Mouse (Mus musculus) heart, embryonic 10.5 days (tissue): Measurements from ENCODE around the gene Oxct1. TPM values are rescaled to one million over a fixed set of nuclear protein-coding genes. Genes with fewer than 3 reads are reported as not detected.
A peak's percentile ranks its signal among the peaks of the same experiment; 100 is the strongest.

Experiments
- DNase-seq: peaks from one replicate; pipeline ENCODE4 v3.0.0-alpha.2; 2017; ENCODE audit warnings: low spot score
- H3K27ac ChIP-seq: fragments of 300-500 bp; sonication (generic); 2 replicates; pipeline ENCODE4 v1.5.1; 2016; ENCODE audit warnings: mild to moderate bottlenecking
- H3K27me3 ChIP-seq: fragments of 300-500 bp; sonication (generic); 2 replicates; pipeline ENCODE4 v1.6.1; 2016; ENCODE audit warnings: mild to moderate bottlenecking; ENCODE audit not compliant: poor library complexity, insufficient read depth, severe bottlenecking
- H3K36me3 ChIP-seq: fragments of 300-500 bp; sonication (generic); 2 replicates; pipeline ENCODE4 v1.6.1; 2016; ENCODE audit warnings: mild to moderate bottlenecking, moderate library complexity
- H3K4me1 ChIP-seq: fragments of 300-500 bp; sonication (generic); 2 replicates; pipeline ENCODE4 v1.6.1; 2016; ENCODE audit warnings: mild to moderate bottlenecking
- H3K4me3 ChIP-seq: fragments of 300-500 bp; sonication (generic); 2 replicates; pipeline ENCODE4 v1.5.1; 2016; ENCODE audit warnings: mild to moderate bottlenecking, moderate library complexity
- H3K9me3 ChIP-seq: fragments of 300-500 bp; sonication (generic); 2 replicates; pipeline ENCODE4 v1.6.1; 2016; ENCODE audit warnings: mild to moderate bottlenecking, moderate library complexity
- WGBS: fragments of 180-500 bp; shearing (Covaris S2); methylation state at CpG from one replicate; pipeline ENCODE4 v1.1.7; 2016; 5-methylcytosine and 5-hydroxymethylcytosine counted together
- polyA plus RNA-seq: library from polyadenylated mRNA; unstranded; fragments of >200 nt; fragmentation: Nextera tagmentation; extraction: Ambion mirVana; gene quantifications from 2 replicates; pipeline ENCODE4 v1.2.1, GENCODE M21; 2016

Oxct1 gene
- 159 and 217 TPM in 2 replicates for polyA plus RNA-seq

DNA sequence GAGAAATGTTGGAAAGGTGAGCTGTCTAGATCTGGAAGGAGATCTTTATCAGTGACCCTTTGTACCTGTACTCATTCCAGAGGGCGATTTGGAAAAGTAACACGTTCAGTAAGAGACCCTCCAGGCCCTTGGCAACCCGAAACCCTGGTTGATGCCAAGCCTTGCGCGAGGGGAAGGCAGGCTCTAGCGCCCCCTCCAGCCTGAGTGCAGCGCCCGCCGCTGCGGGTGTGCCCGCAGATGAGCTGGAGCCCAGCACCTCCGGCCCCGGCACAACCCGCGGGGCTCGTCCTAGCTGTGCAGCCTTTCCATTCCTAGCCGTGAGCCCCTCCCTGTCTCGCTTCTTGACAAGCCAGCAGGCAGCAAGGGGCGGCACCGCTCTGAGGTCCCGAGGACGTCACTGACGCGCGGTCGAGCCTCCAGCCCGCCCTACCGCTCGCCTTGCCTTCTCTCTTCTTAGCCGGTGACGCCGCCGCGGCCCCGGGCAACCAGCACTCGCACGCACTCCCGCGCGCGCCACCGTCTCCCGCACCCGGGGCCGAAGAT lies at the start of gene Oxct1:
Gene Oxct1 (plus strand): TSS at position 153 of the 543 bp plus-strand sequence.
- H3K36me3 ChIP-seq, result no peaks in the 10 kb centered on the region
- H3K4me3 ChIP-seq, result peak within 1 kb of the TSS; percentile 85
- no peaks in the 10 kb centered on the region for H3K27me3 ChIP-seq
- peak; percentile 96 for DNase-seq
- 0% methylated on average over 45 of the region's 45 CpGs for WGBS
- H3K27ac ChIP-seq, result peak within 1 kb of the TSS; percentile 96
- peaks cover 19% of the 10 kb centered on the region for H3K4me1 ChIP-seq
- no peaks in the 10 kb centered on the region for H3K9me3 ChIP-seq

- Histone ChIP-seq H3K9me3 (no peaks in the 10 kb centered on the region), H3K27me3 (no peaks in the 10 kb centered on the region), H3K27ac (no peak overlapping the region), H3K4me1 (0 out of 2 replicates have a peak, but pooled peaks cover 8% of the 10 kb centered on the region), H3K4me3 (no peak overlapping the region), H3K36me3 (peaks cover 25% of the 10 kb centered on the region; the same call in 1 of the 2 replicates)
- WGBS, result 94% methylated on average over 2 of the region's 2 CpGs
- no peak for DNase-seq
These were observed 47.9 kb upstream of the Oxct1 start for GRCm38 (mm10) chr15:3978279-3978678.

DNA sequence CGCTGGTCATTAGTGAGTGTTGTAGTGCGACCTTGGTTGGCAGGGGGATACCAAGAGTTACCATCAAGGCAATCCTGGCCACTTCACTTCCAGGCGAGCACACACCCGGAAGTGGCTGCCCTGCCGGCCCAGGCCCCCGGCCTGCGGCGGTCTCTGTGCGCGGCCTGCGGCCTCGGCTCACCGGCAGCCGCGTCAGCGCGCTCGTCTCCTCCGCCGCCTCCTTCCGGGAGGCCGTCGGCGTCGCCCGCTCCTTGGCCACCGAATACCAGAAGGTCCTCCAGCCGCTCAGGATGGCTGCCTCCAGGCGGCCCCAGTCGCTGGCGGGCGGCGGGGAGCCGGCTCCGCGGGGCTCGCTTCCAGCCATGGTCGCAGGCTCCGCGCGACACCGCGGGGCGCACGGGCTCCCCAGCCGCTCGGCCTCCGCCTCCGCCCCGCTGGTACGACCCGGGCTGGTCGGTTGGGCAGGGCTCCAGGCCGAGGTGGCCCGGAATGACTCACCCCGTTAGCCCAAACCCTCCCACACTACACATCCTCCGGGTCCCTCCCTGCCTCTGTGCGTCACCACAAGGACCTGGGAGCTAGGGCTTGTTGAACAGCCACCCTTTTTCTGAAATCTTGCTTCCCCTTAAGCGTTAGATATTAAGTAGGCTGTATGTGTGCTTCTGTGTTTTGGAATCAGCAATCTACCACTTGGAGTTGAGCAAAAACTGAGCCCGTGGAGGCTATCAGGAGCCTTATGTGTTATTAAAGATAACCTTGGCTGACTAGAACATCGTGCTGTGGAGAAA lies 46.9 kb upstream of the Oxct1 start, which contains the start of gene Fbxo4:
Gene Fbxo4 (minus strand): TSS at position 513 of the 788 bp plus-strand sequence.
- Histone ChIP-seq H3K27ac (peak within 1 kb of the TSS; percentile 99), H3K4me1 (0 out of 2 replicates have a peak, but pooled peaks cover 8% of the 10 kb centered on the region), H3K4me3 (peak within 1 kb of the TSS; percentile 79), H3K9me3 (no peaks in the 10 kb centered on the region), H3K36me3 (peaks cover 30% of the 10 kb centered on the region), H3K27me3 (no peaks in the 10 kb centered on the region)
- peak; percentile 84 for DNase-seq
- under 1% methylated on average over 59 of the region's 61 CpGs for WGBS

- peaks cover 31% of the 10 kb centered on the region for H3K36me3 ChIP-seq
- 0 out of 2 replicates have a peak, but pooled peaks cover 8% of the 10 kb centered on the region for H3K4me1 ChIP-seq
- H3K4me3 ChIP-seq, result peak overlapping the region; percentile 79
- peak overlapping the region; percentile 99 for H3K27ac ChIP-seq
- H3K27me3 ChIP-seq, result no peaks in the 10 kb centered on the region
- H3K9me3 ChIP-seq, result no peaks in the 10 kb centered on the region
- DNase-seq, result no peak
- WGBS, result 89% methylated on average over 3 of the region's 3 CpGs
These were observed 46.3 kb upstream of the Oxct1 start for GRCm38 (mm10) chr15:3979871-3980270.

DNA sequence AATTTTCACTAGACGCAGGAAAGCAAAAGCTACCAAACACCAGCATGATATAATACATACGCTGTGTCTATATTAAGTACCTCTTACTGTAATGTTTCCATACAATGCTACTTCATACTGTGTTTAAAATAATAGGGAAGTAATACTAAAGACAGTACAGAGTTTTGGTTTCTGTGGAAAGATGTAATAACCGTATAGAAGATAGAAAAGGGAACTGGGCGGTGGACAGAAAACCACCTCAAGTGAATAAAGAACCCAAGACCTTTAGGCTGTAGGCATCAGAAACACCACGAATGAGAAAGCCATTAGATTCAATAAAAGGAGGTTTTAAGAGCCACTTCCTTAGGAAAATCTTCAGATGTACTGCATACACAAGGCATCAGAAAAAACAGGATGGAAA lies 43.5 kb upstream of the Oxct1 start:
- 93% methylated on average over 5 of the region's 5 CpGs for WGBS
- no peak overlapping the region for H3K4me3 ChIP-seq
- DNase-seq, result no peak
- H3K36me3 ChIP-seq, result peaks cover 52% of the 10 kb centered on the region
- H3K27me3 ChIP-seq, result no peaks in the 10 kb centered on the region
- H3K9me3 ChIP-seq, result no peaks in the 10 kb centered on the region
- H3K4me1 ChIP-seq, result 0 out of 2 replicates have a peak, but pooled peaks cover 8% of the 10 kb centered on the region
- no peak overlapping the region for H3K27ac ChIP-seq

DNA sequence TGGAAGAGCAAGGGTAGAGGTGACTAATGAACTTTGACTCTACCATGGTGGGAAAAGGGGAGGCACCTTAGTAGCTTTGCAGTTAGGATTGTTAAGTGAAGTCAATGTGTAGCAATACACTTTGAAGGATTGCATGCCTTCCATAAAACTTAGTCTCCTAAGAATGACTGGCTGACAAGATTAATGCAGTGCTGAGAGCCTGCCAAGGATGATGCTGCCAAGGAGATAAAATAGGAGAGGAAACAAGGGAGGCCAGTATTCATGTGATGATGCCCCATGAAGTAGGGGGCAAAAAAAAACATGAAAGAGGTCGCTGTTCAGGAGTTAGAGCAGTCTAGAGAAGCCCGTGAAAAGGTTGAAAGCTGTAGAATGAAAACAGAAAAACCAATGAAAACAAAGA lies 41.3 kb upstream of the Oxct1 start:
- 75% methylated on average over 2 of the region's 2 CpGs for WGBS
- Histone ChIP-seq H3K36me3 (peaks cover 70% of the 10 kb centered on the region), H3K27ac (no peak overlapping the region)

GRCm38 (mm10) chr15:3987981-3988380 lies 38.2 kb upstream of the Oxct1 start:
- Histone ChIP-seq H3K27me3 (no peaks in the 10 kb centered on the region), H3K9me3 (no peaks in the 10 kb centered on the region), H3K27ac (no peak overlapping the region), H3K4me3 (no peak overlapping the region), H3K4me1 (no peaks in the 10 kb centered on the region), H3K36me3 (peaks cover 82% of the 10 kb centered on the region)
- no peak for DNase-seq
- 63% methylated on average over 2 of the region's 2 CpGs for WGBS

More for the DNA sequence above, 41.3 kb upstream of the Oxct1 start:
- Histone ChIP-seq H3K27me3 (no peaks in the 10 kb centered on the region), H3K4me3 (no peak overlapping the region), H3K4me1 (0 out of 2 replicates have a peak, but pooled peaks cover 3% of the 10 kb centered on the region), H3K9me3 (no peaks in the 10 kb centered on the region)
- DNase-seq, result no peak

- 26% methylated on average over 14 of the region's 14 CpGs for WGBS
These were observed 31.2 kb upstream of the Oxct1 start for GRCm38 (mm10) chr15:3994852-3995447.

GRCm38 (mm10) chr15:3995448-3996266 lies 30.5 kb upstream of the Oxct1 start, which contains the start of gene AW549877:
Gene AW549877 (minus strand): TSS chr15:3995744.
- Histone ChIP-seq H3K9me3 (no peaks in the 10 kb centered on the region), H3K27ac (peak within 1 kb of the TSS; percentile 97), H3K4me1 (peaks cover 4% of the 10 kb centered on the region; the same call in 1 of the 2 replicates), H3K36me3 (peaks cover 15% of the 10 kb centered on the region), H3K4me3 (peak within 1 kb of the TSS; percentile 85), H3K27me3 (no peaks in the 10 kb centered on the region)
- peak; percentile 99 for DNase-seq
- WGBS, result under 1% methylated on average over 61 of the region's 61 CpGs

More at GRCm38 (mm10) chr15:3994852-3995447, 31.2 kb upstream of the Oxct1 start:
- peaks cover 22% of the 10 kb centered on the region for H3K36me3 ChIP-seq
- DNase-seq, result no peak
- peak overlapping the region; percentile 97 for H3K27ac ChIP-seq
- H3K4me3 ChIP-seq, result peak overlapping the region; percentile 85
- H3K9me3 ChIP-seq, result no peaks in the 10 kb centered on the region
- H3K27me3 ChIP-seq, result no peaks in the 10 kb centered on the region
- peaks cover 4% of the 10 kb centered on the region; the same call in 1 of the 2 replicates for H3K4me1 ChIP-seq

- 22% methylated on average over 14 of the region's 14 CpGs for WGBS
- no peaks in the 10 kb centered on the region for H3K27me3 ChIP-seq
- no peaks in the 10 kb centered on the region for H3K9me3 ChIP-seq
- peak overlapping the region; percentile 85 for H3K4me3 ChIP-seq
- peaks cover 8% of the 10 kb centered on the region for H3K36me3 ChIP-seq
- no peak for DNase-seq
- peaks cover 4% of the 10 kb centered on the region; the same call in 1 of the 2 replicates for H3K4me1 ChIP-seq
- peak overlapping the region; percentile 97 for H3K27ac ChIP-seq
These were observed 29.7 kb upstream of the Oxct1 start for GRCm38 (mm10) chr15:3996267-3997010.

- H3K36me3 ChIP-seq, result no peaks in the 10 kb centered on the region
- no peak overlapping the region for H3K4me3 ChIP-seq
- WGBS, result 68% methylated on average over 2 of the region's 2 CpGs
- H3K4me1 ChIP-seq, result peaks cover 4% of the 10 kb centered on the region; the same call in 1 of the 2 replicates
- H3K27ac ChIP-seq, result no peak overlapping the region
- DNase-seq, result no peak
- H3K27me3 ChIP-seq, result no peaks in the 10 kb centered on the region
- no peaks in the 10 kb centered on the region for H3K9me3 ChIP-seq
These were observed 27.0 kb upstream of the Oxct1 start for GRCm38 (mm10) chr15:3999144-3999543.
